Mouse (Mus musculus) myocyte (in vitro differentiated cells): ENCODE data around the gene Syt13.

Experiments used
- MAX ChIP-seq: IDR thresholded peaks from one replicate; pipeline ENCODE4 v1.6.1; 2011; ENCODE audit warnings: low read depth, mild to moderate bottlenecking, control low read depth
- POLR2A ChIP-seq: IDR thresholded peaks from one replicate; pipeline ENCODE4 v1.6.1; 2011; ENCODE audit warnings: low read depth, mild to moderate bottlenecking, control low read depth, moderate library complexity; ENCODE audit not compliant: insufficient read length
- USF1 ChIP-seq: IDR thresholded peaks from one replicate; pipeline ENCODE4 v1.6.1; 2011; ENCODE audit warnings: low read depth, mild to moderate bottlenecking, control low read depth, moderate library complexity

DNA sequence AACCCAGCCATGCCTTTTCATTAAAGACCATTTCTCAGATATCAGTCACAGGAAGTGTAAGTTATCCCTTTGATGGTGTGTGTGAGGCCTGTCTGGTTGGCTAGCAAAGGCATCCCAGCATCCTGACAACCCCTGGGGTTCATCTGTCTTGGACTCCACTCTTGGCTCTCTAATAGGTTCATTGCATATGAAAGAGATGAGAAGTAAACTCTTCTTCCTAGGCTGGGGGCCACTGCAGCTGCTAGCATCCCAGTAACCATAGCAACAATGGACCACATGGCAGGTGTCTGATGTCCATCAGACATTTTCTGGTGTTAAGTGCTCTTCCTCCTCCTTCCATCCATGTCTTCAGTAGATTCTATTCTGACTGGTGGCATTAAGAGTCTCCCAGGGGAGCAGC, 2.6 kb upstream of the Syt13 start:
- TF ChIP-seq USF1 (no peak), POLR2A (no peak), MAX (no peak)
